Mouse (Mus musculus): Measurements from ENCODE around the gene Hoxb9. TPM values are rescaled to one million over a fixed set of nuclear protein-coding genes. Genes with fewer than 3 reads are reported as not detected.
A peak's percentile ranks its signal among the peaks of the same experiment; 100 is the strongest.

The Hoxb9 gene
- polyA plus RNA-seq, 1 experiment from 2014 or later = not detected

GRCm38 (mm10) chr11:96311520-96312417 lies 40.5 kb downstream of the Hoxb9 start:
- Histone ChIP-seq H3K9ac (no peak overlapping the region), H3K27me3 (peaks cover 100% of the 10 kb centered on the region)

DNA sequence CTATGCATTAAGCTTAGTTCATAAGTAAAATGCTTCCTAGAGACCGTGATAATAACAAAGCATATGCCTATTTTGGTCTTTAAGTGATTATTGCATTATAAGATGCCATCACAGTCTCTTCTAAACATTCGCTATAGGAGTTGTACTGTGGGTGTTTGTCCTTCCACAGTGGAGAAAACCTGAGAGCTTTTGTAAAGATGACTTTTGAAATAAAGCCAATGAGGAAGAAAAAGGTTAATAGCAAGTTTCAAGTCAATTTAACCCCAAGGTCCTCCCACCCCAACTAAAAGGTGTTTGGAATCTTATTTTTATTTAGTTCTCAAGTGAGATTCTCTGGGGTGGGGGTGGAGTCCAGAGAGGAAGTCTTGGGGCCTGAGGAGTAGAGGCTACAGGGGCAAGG lies 41.9 kb downstream of the Hoxb9 start:
- Histone ChIP-seq H3K4me2 (no peak overlapping the region), H3K4me3 (replicated peaks) (no peak overlapping the region), H3K27ac (replicated peaks) (no peak overlapping the region), H3K4me1 (replicated peaks) (0 out of 2 replicates have a peak, but pooled peaks cover 3% of the 10 kb centered on the region), H3K9ac (no peak overlapping the region), H3K27me3 (peaks cover 100% of the 10 kb centered on the region), H3K36me3 (replicated peaks) (no peaks in the 10 kb centered on the region), H3K9me3 (replicated peaks) (no peaks in the 10 kb centered on the region)
- 40% methylated on average over 2 of the region's 2 CpGs for WGBS (ENCODE audit: insufficient replicate concordance)
- no peak for ATAC-seq (ENCODE audit: insufficient read depth)

More at GRCm38 (mm10) chr11:96311520-96312417, 40.5 kb downstream of the Hoxb9 start:
- Histone ChIP-seq H3K4me3 (replicated peaks) (peak overlapping the region; percentile 27; the same call in 1 of the 2 replicates), H3K9me3 (replicated peaks) (no peaks in the 10 kb centered on the region), H3K36me3 (replicated peaks) (no peaks in the 10 kb centered on the region), H3K4me2 (peak overlapping the region; percentile 41), H3K27ac (replicated peaks) (no peak overlapping the region), H3K4me1 (replicated peaks) (0 out of 2 replicates have a peak, but pooled peaks cover 3% of the 10 kb centered on the region)
- no peak for ATAC-seq (ENCODE audit: insufficient read depth)
- WGBS (ENCODE audit: insufficient replicate concordance) = 2% methylated on average over 31 of the region's 31 CpGs

- Histone ChIP-seq H3K4me3 (replicated peaks) (no peak overlapping the region), H3K27me3 (peaks cover 100% of the 10 kb centered on the region), H3K4me1 (replicated peaks) (0 out of 2 replicates have a peak, but pooled peaks cover 3% of the 10 kb centered on the region), H3K9me3 (replicated peaks) (no peaks in the 10 kb centered on the region), H3K27ac (replicated peaks) (no peak overlapping the region), H3K36me3 (replicated peaks) (no peaks in the 10 kb centered on the region), H3K4me2 (no peak overlapping the region), H3K9ac (no peak overlapping the region)
- ATAC-seq (ENCODE audit: insufficient read depth) = no peak
- WGBS (ENCODE audit: insufficient replicate concordance) = 20% methylated on average over 12 of the region's 12 CpGs
These were observed 42.7 kb downstream of the Hoxb9 start for GRCm38 (mm10) chr11:96313806-96314428.

GRCm38 (mm10) chr11:96314671-96315343 lies 43.5 kb downstream of the Hoxb9 start:
- Histone ChIP-seq H3K4me3 (replicated peaks) (peak overlapping the region; percentile 17; the same call in 1 of the 2 replicates), H3K4me2 (peak overlapping the region; percentile 18), H3K36me3 (replicated peaks) (no peaks in the 10 kb centered on the region), H3K27me3 (peaks cover 100% of the 10 kb centered on the region), H3K27ac (replicated peaks) (peak overlapping the region; percentile 24; the same call in 1 of the 2 replicates), H3K9me3 (replicated peaks) (no peaks in the 10 kb centered on the region), H3K9ac (no peak overlapping the region), H3K4me1 (replicated peaks) (0 out of 2 replicates have a peak, but pooled peaks cover 3% of the 10 kb centered on the region)
- WGBS (ENCODE audit: insufficient replicate concordance) = 3% methylated on average over 34 of the region's 34 CpGs
- ATAC-seq (ENCODE audit: insufficient read depth) = no peak

DNA sequence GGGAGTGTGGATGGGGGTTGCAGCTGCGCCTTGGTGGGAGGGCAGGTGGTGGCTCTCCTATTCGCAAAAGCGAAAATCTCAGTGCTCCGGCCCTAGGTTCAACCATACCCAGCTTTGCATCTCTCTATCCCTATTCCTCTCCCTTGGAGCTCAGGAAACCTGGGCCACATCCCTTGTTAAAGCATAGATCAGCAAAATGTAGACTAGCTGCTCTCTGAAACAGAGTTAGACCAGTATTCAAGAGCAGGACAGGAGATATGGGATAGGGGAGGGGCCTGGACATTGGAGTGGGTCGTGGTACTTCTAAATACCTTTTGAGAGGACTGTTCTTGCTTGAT lies 44.1 kb downstream of the Hoxb9 start:
- H3K27me3 ChIP-seq = peaks cover 100% of the 10 kb centered on the region
- no peak for ATAC-seq (ENCODE audit: insufficient read depth)
- H3K4me1 ChIP-seq (replicated peaks) = peaks cover 3% of the 10 kb centered on the region; the same call in 1 of the 2 replicates
- no peaks in the 10 kb centered on the region for H3K9me3 ChIP-seq (replicated peaks)
- H3K4me3 ChIP-seq (replicated peaks) = no peak overlapping the region
- no peaks in the 10 kb centered on the region for H3K36me3 ChIP-seq (replicated peaks)
- H3K9ac ChIP-seq = no peak overlapping the region
- WGBS (ENCODE audit: insufficient replicate concordance) = 22% methylated on average over 5 of the region's 5 CpGs
- 0 out of 2 replicates have a peak overlapping the region, but pooled peaks have one; percentile 18 for H3K4me2 ChIP-seq
- no peak overlapping the region for H3K27ac ChIP-seq (replicated peaks)

DNA sequence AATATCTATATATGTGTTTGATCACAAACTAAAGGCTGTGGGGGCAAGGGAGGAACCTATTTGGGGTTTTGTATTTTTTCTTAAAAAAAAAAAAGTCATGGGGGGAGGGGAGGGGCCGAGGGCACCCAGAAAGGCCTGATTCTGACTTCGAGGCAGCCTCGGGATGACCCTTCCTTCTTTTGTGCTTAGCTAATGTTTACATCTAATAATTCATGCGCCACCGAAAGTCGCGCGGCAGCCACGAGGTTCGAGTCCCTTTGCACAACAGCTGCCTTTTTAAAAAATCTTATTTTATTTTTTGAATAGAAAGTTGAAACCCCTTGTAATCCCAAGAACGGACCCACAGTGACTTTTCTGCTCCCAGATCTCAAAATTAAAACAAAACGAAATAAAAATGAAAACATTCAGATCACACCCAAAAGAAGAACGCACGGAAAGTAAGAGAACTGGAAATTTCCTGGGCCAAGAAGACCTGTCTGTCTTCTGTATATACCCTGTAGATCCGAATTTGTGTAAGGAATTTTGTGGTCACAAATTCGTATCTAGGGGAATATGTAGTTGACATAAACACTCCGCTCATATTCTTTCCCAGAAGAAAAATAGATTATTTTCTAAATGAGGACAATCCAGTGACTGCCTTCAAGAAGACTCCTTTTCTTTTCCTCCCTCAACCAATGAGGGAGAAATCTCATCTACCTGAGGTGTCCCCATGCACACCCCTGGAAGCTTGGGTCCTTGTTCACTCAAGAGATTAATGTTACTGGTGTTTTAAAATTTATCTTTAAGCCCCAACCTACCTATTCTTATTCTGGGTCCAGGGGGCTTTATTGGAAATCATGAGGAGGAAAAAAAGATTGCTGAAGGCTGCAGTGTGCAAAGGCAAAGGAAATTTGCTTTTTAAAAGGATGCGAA lies 45.7 kb downstream of the Hoxb9 start:
- 20% methylated on average over 18 of the region's 18 CpGs for WGBS (ENCODE audit: insufficient replicate concordance)
- H3K27me3 ChIP-seq = peaks cover 99% of the 10 kb centered on the region
- no peak overlapping the region for H3K9ac ChIP-seq

DNA sequence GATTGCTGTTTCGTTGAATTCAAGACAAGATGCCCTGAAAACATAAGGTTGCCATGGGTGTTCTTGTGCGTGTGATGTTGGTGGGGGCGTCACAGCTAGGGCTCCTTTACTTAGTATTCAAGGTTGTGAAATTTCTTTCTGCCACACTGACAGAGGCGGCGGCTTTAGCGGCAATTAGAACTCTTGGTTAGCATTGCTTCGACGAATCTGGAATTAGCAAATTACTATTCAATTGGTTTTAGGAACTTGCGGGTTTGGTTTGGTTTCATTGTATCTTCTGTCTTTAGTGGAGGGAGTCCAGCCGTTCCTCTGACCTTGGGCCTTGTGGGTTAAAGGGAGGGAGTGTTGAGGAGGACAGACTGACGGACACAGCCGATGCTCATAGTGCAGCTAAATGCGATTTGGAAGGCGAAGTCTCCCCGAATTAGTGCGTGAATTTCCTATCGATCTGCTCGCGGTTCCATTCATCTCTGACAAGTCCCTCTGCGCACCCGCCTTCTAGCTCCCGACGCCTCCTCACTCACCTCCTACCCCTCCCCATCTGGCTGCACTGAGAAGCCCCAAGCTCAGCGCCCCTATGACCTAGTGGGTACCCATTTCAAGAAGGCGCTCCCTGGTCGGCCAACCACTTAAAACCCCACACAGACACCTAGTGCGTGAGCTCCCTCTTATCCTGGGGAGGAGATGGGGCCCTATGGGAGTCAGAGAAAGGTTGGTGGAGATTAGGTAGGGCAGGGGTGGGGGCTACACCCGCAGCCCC lies 46.5 kb downstream of the Hoxb9 start, which contains the start of gene Hoxb4:
Gene Hoxb4 (plus strand): TSS at position 660 of the 760 bp plus-strand sequence.
- H3K4me2 ChIP-seq = peak within 1 kb of the TSS; percentile 52
- peak within 1 kb of the TSS; percentile 30; the same call in 1 of the 2 replicates for H3K9ac ChIP-seq
- WGBS (ENCODE audit: insufficient replicate concordance) = 7% methylated on average over 28 of the region's 28 CpGs
- no peak for ATAC-seq (ENCODE audit: insufficient read depth)
- H3K27ac ChIP-seq (replicated peaks) = peak within 1 kb of the TSS; percentile 74
- peaks cover 99% of the 10 kb centered on the region for H3K27me3 ChIP-seq
- no peaks in the 10 kb centered on the region; the same call in 1 of the 2 replicates for H3K4me1 ChIP-seq (replicated peaks)
- peak within 1 kb of the TSS; percentile 46 for H3K4me3 ChIP-seq (replicated peaks)
- H3K36me3 ChIP-seq (replicated peaks) = no peaks in the 10 kb centered on the region
- H3K9me3 ChIP-seq (replicated peaks) = no peaks in the 10 kb centered on the region

More for the DNA sequence above, 45.7 kb downstream of the Hoxb9 start:
- Histone ChIP-seq H3K4me2 (no peak overlapping the region), H3K4me1 (replicated peaks) (no peaks in the 10 kb centered on the region; the same call in 1 of the 2 replicates), H3K4me3 (replicated peaks) (no peak overlapping the region), H3K9me3 (replicated peaks) (no peaks in the 10 kb centered on the region), H3K36me3 (replicated peaks) (no peaks in the 10 kb centered on the region), H3K27ac (replicated peaks) (no peak overlapping the region)
- ATAC-seq (ENCODE audit: insufficient read depth) = no peak

DNA sequence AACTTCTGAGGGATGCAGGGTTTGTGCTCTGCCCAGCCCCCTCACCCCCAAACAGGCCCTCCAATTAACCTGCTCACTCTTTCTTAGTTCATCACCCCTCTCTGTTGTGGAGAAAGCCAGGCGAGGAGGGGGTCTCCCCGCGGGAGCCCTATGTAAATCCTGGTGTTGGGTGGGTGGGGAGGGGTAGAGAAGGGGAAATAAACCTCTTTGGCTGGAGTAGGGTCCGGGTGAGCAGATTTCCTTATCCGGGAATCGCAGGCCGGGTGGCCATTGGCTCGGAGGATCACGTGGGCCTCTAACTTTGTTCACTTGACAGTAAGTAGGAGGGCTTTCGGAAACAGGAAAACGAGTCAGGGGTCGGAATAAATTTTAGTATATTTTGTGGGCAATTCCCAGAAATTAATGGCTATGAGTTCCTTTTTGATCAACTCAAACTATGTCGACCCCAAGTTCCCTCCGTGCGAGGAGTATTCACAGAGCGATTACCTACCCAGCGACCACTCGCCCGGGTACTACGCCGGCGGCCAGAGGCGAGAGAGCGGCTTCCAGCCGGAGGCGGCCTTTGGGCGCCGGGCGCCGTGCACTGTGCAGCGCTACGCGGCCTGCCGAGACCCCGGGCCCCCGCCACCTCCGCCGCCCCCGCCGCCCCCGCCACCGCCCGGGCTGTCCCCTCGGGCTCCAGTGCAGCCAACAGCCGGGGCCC lies 47.3 kb downstream of the Hoxb9 start:
- under 1% methylated on average over 42 of the region's 45 CpGs for WGBS (ENCODE audit: insufficient replicate concordance)
- Histone ChIP-seq H3K4me3 (replicated peaks) (peak overlapping the region; percentile 46), H3K9ac (peak overlapping the region; percentile 30; the same call in 1 of the 2 replicates), H3K27ac (replicated peaks) (peak overlapping the region; percentile 74), H3K9me3 (replicated peaks) (no peaks in the 10 kb centered on the region), H3K27me3 (peaks cover 99% of the 10 kb centered on the region), H3K4me1 (replicated peaks) (no peaks in the 10 kb centered on the region; the same call in 1 of the 2 replicates), H3K4me2 (peak overlapping the region; percentile 52), H3K36me3 (replicated peaks) (no peaks in the 10 kb centered on the region)
- ATAC-seq (ENCODE audit: insufficient read depth) = 0 out of 2 replicates have a peak, but pooled peaks have one; percentile 18
